Mouse (Mus musculus): ENCODE measurements at regions not wholly inside any gene's neighbourhood (a gene's known extent, or its start where the extent isn't known, plus 50 kb on each side); places are given as distances from the start of the nearest gene placed in this dataset.

GRCm38 (mm10) chr9:112431920-112432437 lies 196.2 kb upstream of the Arpp21 start:
- DNase-seq = no peak

GRCm38 (mm10) chr9:112429196-112429595 lies 193.5 kb upstream of the Arpp21 start:
- no peak for DNase-seq

GRCm38 (mm10) chr9:112405772-112406315 lies 170.1 kb upstream of the Arpp21 start:
- no peak for DNase-seq

GRCm38 (mm10) chr9:112370746-112371145 lies 135.0 kb upstream of the Arpp21 start:
- DNase-seq = no peak

- no peak for DNase-seq
Measured at GRCm38 (mm10) chr9:112367291-112367690, 131.6 kb upstream of the Arpp21 start.

GRCm38 (mm10) chr9:112361355-112361754 lies 125.6 kb upstream of the Arpp21 start:
- no peak for DNase-seq

- DNase-seq = no peak
Measured at GRCm38 (mm10) chr9:112358711-112359298, 123.1 kb upstream of the Arpp21 start.

- no peak for DNase-seq
Measured at GRCm38 (mm10) chr9:112353196-112353595, 117.5 kb upstream of the Arpp21 start.

GRCm38 (mm10) chr9:112348942-112349341 lies 113.2 kb upstream of the Arpp21 start:
- DNase-seq = no peak

GRCm38 (mm10) chr9:112344792-112345191 lies 109.1 kb upstream of the Arpp21 start:
- no peak for DNase-seq

GRCm38 (mm10) chr9:112340363-112340762 lies 104.6 kb upstream of the Arpp21 start:
- no peak for DNase-seq

- DNase-seq = no peak
Measured at GRCm38 (mm10) chr9:112320016-112320415, 84.3 kb upstream of the Arpp21 start.

GRCm38 (mm10) chr9:112308950-112309349 lies 73.2 kb upstream of the Arpp21 start:
- DNase-seq = no peak

GRCm38 (mm10) chr9:112307837-112308236 lies 72.1 kb upstream of the Arpp21 start:
- DNase-seq = no peak

GRCm38 (mm10) chr9:112291875-112292274 lies 56.1 kb upstream of the Arpp21 start:
- no peak for DNase-seq
